Comparison of ENCODE assay signal across 8 mouse cellular contexts in the genomic region with DNA sequence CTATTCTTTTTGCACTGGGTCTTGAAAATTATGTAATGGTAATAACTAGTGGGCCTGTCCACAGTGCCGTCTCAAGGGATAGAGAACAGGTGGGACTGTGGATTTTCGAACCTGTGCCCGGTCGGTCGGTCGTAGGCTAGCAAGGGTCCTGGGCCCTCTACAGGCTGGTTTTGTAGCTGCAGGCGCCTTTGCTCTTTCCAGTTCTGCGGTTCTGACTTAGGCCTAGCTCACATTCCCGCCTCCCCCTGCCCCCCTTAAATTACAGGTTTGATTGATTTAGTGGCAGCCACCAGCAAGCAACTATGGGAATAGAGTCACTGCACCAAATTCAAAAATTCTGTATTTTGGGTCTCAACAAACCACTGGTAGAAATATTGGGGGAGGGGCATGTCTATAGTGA. TPM values are rescaled to one million over a fixed set of nuclear protein-coding genes. Genes with fewer than 3 reads are reported as not detected.
DNase-seq lines count a peak whose midpoint lies in the region; ATAC-seq lines count a peak whose summit lies in the region.

No protein-coding gene starts in this region.

- H3K27ac ChIP-seq in liver, embryonic 11.5 days (ENCODE audit: low read depth, low read length), result no peak overlapping the region
- H3K27ac ChIP-seq in midbrain, embryonic 16.5 days (ENCODE audit: low read length), result no peak overlapping the region

- ATAC-seq in liver, embryonic 11.5 days (replicated peaks; ENCODE audit: low FRiP score), result peak; percentile 45; the same call in 1 of the 2 replicates
- peak; percentile 51 for ATAC-seq in midbrain, embryonic 16.5 days

- no peaks in the 10 kb centered on the region for H3K9me3 ChIP-seq in liver, embryonic 11.5 days (ENCODE audit: control insufficient read depth, low read length)
- H3K9me3 ChIP-seq in midbrain, embryonic 16.5 days (replicated peaks; ENCODE audit: control insufficient read depth, low read length, poor library complexity, severe bottlenecking), result no peaks in the 10 kb centered on the region

- no peaks in the 10 kb centered on the region for H3K36me3 ChIP-seq in liver, embryonic 11.5 days (ENCODE audit: control insufficient read depth, insufficient read depth, low read length)
- no peaks in the 10 kb centered on the region for H3K36me3 ChIP-seq in midbrain, embryonic 16.5 days (ENCODE audit: control insufficient read depth, insufficient read depth, low read length)

- H3K4me3 ChIP-seq in liver, embryonic 11.5 days (ENCODE audit: low read depth, low read length), result peak overlapping the region; percentile 61
- peak overlapping the region; percentile 58 for H3K4me3 ChIP-seq in midbrain, embryonic 16.5 days (ENCODE audit: low read depth, low read length)

- DNase-seq in urinary bladder, postnatal 25 days (ENCODE audit: low spot score), result peak; percentile 53
- no peak for DNase-seq in urinary bladder, postnatal 36 days (ENCODE audit: low spot score in 2 of 2)
- peak; percentile 57 for DNase-seq in cerebellum, adult 8-10 months
- DNase-seq in frontal cortex, postnatal 10 days (ENCODE audit: low spot score in 2 of 2), result peak; percentile 38 to 47
- peak; percentile 50 for DNase-seq in kidney, adult 11 months
- peak; percentile 49 for DNase-seq in liver, embryonic 11.5 days (ENCODE audit: low spot score)
- DNase-seq in thymus, postnatal 36 days, result peak; percentile 40 to 45

- H3K4me1 ChIP-seq in liver, embryonic 11.5 days (replicated peaks; ENCODE audit: control insufficient read depth, insufficient read depth, low read length), result peaks cover 11% of the 10 kb centered on the region
- H3K4me1 ChIP-seq in midbrain, embryonic 16.5 days (ENCODE audit: control insufficient read depth, insufficient read depth, low read length), result 0 out of 2 replicates have a peak, but pooled peaks cover 2% of the 10 kb centered on the region

- WGBS in liver, embryonic 11.5 days, result 9% methylated on average over 9 of the region's 9 CpGs
- 8% methylated on average over 9 of the region's 9 CpGs for WGBS in midbrain, embryonic 16.5 days

- peak overlapping the region; percentile 75 for H3K4me2 ChIP-seq in liver, embryonic 11.5 days
- H3K4me2 ChIP-seq in midbrain, embryonic 16.5 days (ENCODE audit: low read length), result peak overlapping the region; percentile 92

- H3K27me3 ChIP-seq in liver, embryonic 11.5 days (replicated peaks; ENCODE audit: control insufficient read depth, insufficient read depth, low read length), result peaks cover 53% of the 10 kb centered on the region
- H3K27me3 ChIP-seq in midbrain, embryonic 16.5 days (ENCODE audit: control insufficient read depth, insufficient read depth, low read depth, low read length), result peaks cover 12% of the 10 kb centered on the region; the same call in 1 of the 2 replicates

- H3K9ac ChIP-seq in liver, embryonic 11.5 days (ENCODE audit: low read depth, low read length), result no peak overlapping the region
- peak overlapping the region; percentile 79 for H3K9ac ChIP-seq in midbrain, embryonic 16.5 days (ENCODE audit: low read depth, low read length)

RNA-seq across cellular contexts. Expression of gene Rassf5, which starts 0.9 kb away (rescaled TPM):
- polyA plus RNA-seq in liver, embryonic 11.5 days (2014; fragmentation: Nextera tagmentation; extraction: Ambion mirVana), result 3.7 and 4.1 TPM in 2 replicates
- 3.4 and 4.0 TPM in 2 replicates for polyA plus RNA-seq in midbrain, embryonic 16.5 days (2015; fragmentation: Nextera tagmentation; extraction: Ambion mirVana)

RNA-seq across cellular contexts. Expression of gene Ikbke, which starts 33.5 kb away (rescaled TPM):
- 3.9 and 4.7 TPM in 2 replicates for polyA plus RNA-seq in liver, embryonic 11.5 days (2014; fragmentation: Nextera tagmentation; extraction: Ambion mirVana)
- 0.73 and 0.77 TPM in 2 replicates for polyA plus RNA-seq in midbrain, embryonic 16.5 days (2015; fragmentation: Nextera tagmentation; extraction: Ambion mirVana)

Comparison
In these comparisons a context has a peak if more than half of its experiments do, and no peak if none do; other contexts are left out.
1. DNase-seq: peak in urinary bladder, postnatal 25 days (single experiment), cerebellum, adult 8-10 months (single experiment), frontal cortex, postnatal 10 days (2 of 2), kidney, adult 11 months (single experiment), liver, embryonic 11.5 days (single experiment) and thymus, postnatal 36 days (2 of 2); none in urinary bladder, postnatal 36 days (0 of 2).